Mouse (Mus musculus) adrenal gland, postnatal 10 days (tissue): ENCODE measurements around the gene Prkcsh. TPM values are rescaled to one million over a fixed set of nuclear protein-coding genes. Genes with fewer than 3 reads are reported as not detected.
A peak's percentile ranks its signal among the peaks of the same experiment; 100 is the strongest.

Source experiments
- DNase-seq: peaks from one replicate; pipeline ENCODE4 v3.0.0; 2021; ENCODE audit warnings: mixed read lengths
- total RNA-seq, 2 experiments: library from RNA; stranded (reverse); gene quantifications; 2 replicates each; pipeline ENCODE4 v1.2.3; 2021

Prkcsh gene
- total RNA-seq, 2 experiments from 2014 or later = 116 to 119 TPM

- no peak for DNase-seq
These were observed 46.7 kb downstream of the Prkcsh start for GRCm38 (mm10) chr9:22049315-22049714.

GRCm38 (mm10) chr9:22049721-22050270, 47.2 kb downstream of the Prkcsh start:
- DNase-seq = no peak

- peak; percentile 77 for DNase-seq
These were observed 47.8 kb downstream of the Prkcsh start for GRCm38 (mm10) chr9:22050351-22050889.

GRCm38 (mm10) chr9:22051161-22051957, 48.8 kb downstream of the Prkcsh start:
- peak; percentile 19 for DNase-seq

- peak; percentile 17 for DNase-seq
These were observed 49.3 kb downstream of the Prkcsh start, which contains the start of gene Elavl3 for GRCm38 (mm10) chr9:22051958-22052254. TSS of gene Elavl3 (minus strand) at chr9:22052023.

- peak; percentile 23 for DNase-seq
These were observed 51.1 kb downstream of the Prkcsh start for GRCm38 (mm10) chr9:22053657-22054056.

- DNase-seq = peak; percentile 84
These were observed 51.9 kb downstream of the Prkcsh start for GRCm38 (mm10) chr9:22054411-22055076.

- no peak for DNase-seq
These were observed 53.1 kb downstream of the Prkcsh start for GRCm38 (mm10) chr9:22055713-22056112.

- DNase-seq = no peak
These were observed 53.8 kb downstream of the Prkcsh start for GRCm38 (mm10) chr9:22056303-22056910.

- DNase-seq = no peak
These were observed 54.5 kb downstream of the Prkcsh start for GRCm38 (mm10) chr9:22057031-22057517.

GRCm38 (mm10) chr9:22058011-22058424, 55.4 kb downstream of the Prkcsh start:
- DNase-seq = peak; percentile 63

- no peak for DNase-seq
These were observed 58.7 kb downstream of the Prkcsh start for GRCm38 (mm10) chr9:22061339-22061738.

Other genes starting within 250 kb of the Prkcsh start
- gene Spc24, start 242.5 kb upstream of the Prkcsh start, total RNA-seq = 10 to 100 TPM; 12.6 to 14.3 TPM
- gene Kank2, start 204.1 kb upstream of the Prkcsh start, total RNA-seq = 10 to 100 TPM; 33.1 to 37.2 TPM
- 10 to 100 TPM in 1 of 2 experiments, 1 to 10 TPM in 1; 7.6 to 17.9 TPM for gene Angptl8, start 167.3 kb upstream of the Prkcsh start, total RNA-seq
- 10 to 100 TPM; 40.1 to 56.3 TPM for gene Dock6, start 150.2 kb upstream of the Prkcsh start, total RNA-seq
- 10 to 100 TPM; 37.2 to 45.4 TPM for gene Rab3d, start 84.6 kb upstream of the Prkcsh start, total RNA-seq
- 1 to 10 TPM; 5.6 to 8.8 TPM for gene Ccdc159, start 75.3 kb upstream of the Prkcsh start, total RNA-seq
- gene Tmem205, start 75.2 kb upstream of the Prkcsh start, total RNA-seq = 100 to 1,000 TPM; 182 to 187 TPM
- 10 to 100 TPM; 21.9 to 22.3 TPM for gene Plppr2, start 65.8 kb upstream of the Prkcsh start, total RNA-seq
- 10 to 100 TPM; 11.9 to 15.1 TPM for gene Swsap1, start 47.1 kb upstream of the Prkcsh start, total RNA-seq
- 1 to 10 TPM; 7.0 to 9.1 TPM for gene Epor, start 39.3 kb upstream of the Prkcsh start, total RNA-seq
- 10 to 100 TPM; 16.2 to 23.0 TPM for gene Rgl3, start 13.4 kb upstream of the Prkcsh start, total RNA-seq
- under 1 TPM; 0.39 to 1.00 TPM for gene Ccdc151, start 172 bp upstream of the Prkcsh start, total RNA-seq
- 1 to 10 TPM; 1.8 to 4.6 TPM for gene Elavl3, start 49.2 kb downstream of the Prkcsh start, total RNA-seq
- gene Gm49318, start 68.5 kb downstream of the Prkcsh start, total RNA-seq = not detected
- gene Zfp653, start 68.6 kb downstream of the Prkcsh start, total RNA-seq = 10 to 100 TPM in 1 of 2 experiments, 1 to 10 TPM in 1; 9.7 to 11.8 TPM
- 10 to 100 TPM; 70.8 to 78.5 TPM for gene Ecsit, start 82.6 kb downstream of the Prkcsh start, total RNA-seq
- gene Cnn1, start 96.4 kb downstream of the Prkcsh start, total RNA-seq = 10 to 100 TPM in 1 of 2 experiments, 1 to 10 TPM in 1; 1.4 to 12.9 TPM
- 10 to 100 TPM; 80.6 to 88.5 TPM for gene Elof1, start 114.4 kb downstream of the Prkcsh start, total RNA-seq
- 10 to 100 TPM; 28.0 to 74.3 TPM for gene Acp5, start 132.9 kb downstream of the Prkcsh start, total RNA-seq
- 10 to 100 TPM; 46.4 to 54.9 TPM for gene Pigyl, start 154.0 kb downstream of the Prkcsh start, total RNA-seq
- gene Zfp872, start 185.3 kb downstream of the Prkcsh start, total RNA-seq = 1 to 10 TPM in 1 of 2 experiments, under 1 TPM in 1; 0.78 to 1.7 TPM
- gene Zfp809, start 222.9 kb downstream of the Prkcsh start, total RNA-seq = 10 to 100 TPM; 30.4 to 37.4 TPM